Mouse (Mus musculus) embryonic facial prominence, embryonic 15.5 days (tissue): ENCODE measurements around the gene Nrxn3. TPM values are rescaled to one million over a fixed set of nuclear protein-coding genes. Genes with fewer than 3 reads are reported as not detected.

Experiments used
- ATAC-seq: fragments of 200-750 bp; cut with Nextera tagmentation; 2 replicates; pipeline ENCODE4 v1.8.0; 2017; ENCODE audit warnings: low read depth, moderate TSS enrichment; ENCODE audit not compliant: insufficient number of reproducible peaks, low FRiP score, low TSS enrichment
- H3K27ac ChIP-seq: fragments of 300-500 bp; sonication (generic); replicated peaks from 2 replicates; pipeline ENCODE4 v1.5.1; 2015; ENCODE audit warnings: mild to moderate bottlenecking, inconsistent platforms
- H3K27me3 ChIP-seq: fragments of 300-500 bp; sonication (generic); 2 replicates; pipeline ENCODE4 v1.6.1; 2015; ENCODE audit warnings: inconsistent platforms
- H3K36me3 ChIP-seq: fragments of 300-500 bp; sonication (generic); 2 replicates; pipeline ENCODE4 v1.6.1; 2015; ENCODE audit warnings: mild to moderate bottlenecking, inconsistent platforms
- H3K4me1 ChIP-seq: fragments of 300-500 bp; sonication (generic); 2 replicates; pipeline ENCODE4 v1.6.1; 2015; ENCODE audit warnings: inconsistent platforms
- H3K4me2 ChIP-seq: fragments of 300-500 bp; sonication (generic); replicated peaks from 2 replicates; pipeline ENCODE4 v1.6.1; 2015; ENCODE audit warnings: mild to moderate bottlenecking, inconsistent platforms
- H3K4me3 ChIP-seq: fragments of 300-500 bp; sonication (generic); replicated peaks from 2 replicates; pipeline ENCODE4 v1.5.1; 2015; ENCODE audit warnings: mild to moderate bottlenecking, inconsistent platforms
- H3K9ac ChIP-seq: fragments of 300-500 bp; sonication (generic); 2 replicates; pipeline ENCODE4 v1.6.1; 2015; ENCODE audit warnings: inconsistent platforms
- H3K9me3 ChIP-seq: fragments of 300-500 bp; sonication (generic); replicated peaks from 2 replicates; pipeline ENCODE4 v1.6.1; 2016; ENCODE audit warnings: inconsistent platforms
- WGBS: fragments of 180-500 bp; shearing (Covaris S2); methylation state at CpG from one replicate; pipeline ENCODE4 v1.1.7; 2015; 5-methylcytosine and 5-hydroxymethylcytosine counted together
- polyA plus RNA-seq: library from polyadenylated mRNA; unstranded; fragments of >200 nt; fragmentation: Nextera tagmentation; extraction: Ambion mirVana; gene quantifications from 2 replicates; pipeline ENCODE4 v1.2.1, GENCODE M21; 2015

Gene Nrxn3
- polyA plus RNA-seq, 1 experiment from 2014 or later = 4.5 TPM

- no peaks in the 10 kb centered on the region for H3K36me3 ChIP-seq
- H3K9me3 ChIP-seq = no peaks in the 10 kb centered on the region
- no peak overlapping the region for H3K4me2 ChIP-seq
- WGBS = 31% methylated on average over 10 of the region's 10 CpGs
- H3K27me3 ChIP-seq = no peaks in the 10 kb centered on the region
- H3K9ac ChIP-seq = no peak overlapping the region
- H3K4me1 ChIP-seq = no peaks in the 10 kb centered on the region
- no peak for ATAC-seq
- H3K4me3 ChIP-seq = no peak overlapping the region
- no peak overlapping the region for H3K27ac ChIP-seq
Observed at GRCm38 (mm10) chr12:89764191-89765082, 1041.8 kb downstream of the Nrxn3 start.

GRCm38 (mm10) chr12:89765179-89765578, 1042.5 kb downstream of the Nrxn3 start:
- Histone ChIP-seq H3K27me3 (no peaks in the 10 kb centered on the region), H3K4me1 (no peaks in the 10 kb centered on the region), H3K4me2 (no peak overlapping the region), H3K9ac (no peak overlapping the region), H3K27ac (no peak overlapping the region), H3K36me3 (no peaks in the 10 kb centered on the region), H3K9me3 (no peaks in the 10 kb centered on the region), H3K4me3 (no peak overlapping the region)
- 51% methylated on average over 2 of the region's 2 CpGs for WGBS
- no peak for ATAC-seq

- WGBS = 76% methylated on average over 3 of the region's 3 CpGs
Observed at GRCm38 (mm10) chr12:89788794-89789193, 1066.1 kb downstream of the Nrxn3 start.

GRCm38 (mm10) chr12:89789981-89790380, 1067.3 kb downstream of the Nrxn3 start:
- ATAC-seq = no peak

More at GRCm38 (mm10) chr12:89788794-89789193, 1066.1 kb downstream of the Nrxn3 start:
- Histone ChIP-seq H3K36me3 (no peaks in the 10 kb centered on the region), H3K9me3 (no peaks in the 10 kb centered on the region), H3K27me3 (no peaks in the 10 kb centered on the region), H3K27ac (no peak overlapping the region), H3K4me2 (no peak overlapping the region), H3K4me1 (no peaks in the 10 kb centered on the region), H3K4me3 (no peak overlapping the region), H3K9ac (no peak overlapping the region)
- no peak for ATAC-seq

GRCm38 (mm10) chr12:89791829-89792228, 1069.2 kb downstream of the Nrxn3 start:
- Histone ChIP-seq H3K4me1 (no peaks in the 10 kb centered on the region), H3K4me2 (no peak overlapping the region), H3K4me3 (no peak overlapping the region), H3K9me3 (no peaks in the 10 kb centered on the region), H3K27me3 (no peaks in the 10 kb centered on the region), H3K36me3 (no peaks in the 10 kb centered on the region), H3K27ac (no peak overlapping the region), H3K9ac (no peak overlapping the region)
- 69% methylated on average over 3 of the region's 3 CpGs for WGBS
- ATAC-seq = no peak

More at GRCm38 (mm10) chr12:89789981-89790380, 1067.3 kb downstream of the Nrxn3 start:
- no peaks in the 10 kb centered on the region for H3K27me3 ChIP-seq
- no peaks in the 10 kb centered on the region for H3K36me3 ChIP-seq
- no peaks in the 10 kb centered on the region for H3K4me1 ChIP-seq
- H3K27ac ChIP-seq = no peak overlapping the region
- 89% methylated on average over 1 of the region's 1 CpGs for WGBS
- no peak overlapping the region for H3K4me3 ChIP-seq
- H3K9ac ChIP-seq = no peak overlapping the region
- H3K4me2 ChIP-seq = no peak overlapping the region
- no peaks in the 10 kb centered on the region for H3K9me3 ChIP-seq

GRCm38 (mm10) chr12:89794741-89795140, 1072.1 kb downstream of the Nrxn3 start:
- Histone ChIP-seq H3K27ac (no peak overlapping the region), H3K36me3 (no peaks in the 10 kb centered on the region), H3K4me3 (no peak overlapping the region), H3K9ac (no peak overlapping the region), H3K4me1 (no peaks in the 10 kb centered on the region), H3K27me3 (no peaks in the 10 kb centered on the region), H3K9me3 (no peaks in the 10 kb centered on the region), H3K4me2 (no peak overlapping the region)
- no peak for ATAC-seq
- WGBS = 91% methylated on average over 6 of the region's 6 CpGs

GRCm38 (mm10) chr12:89808217-89808616, 1085.5 kb downstream of the Nrxn3 start:
- peaks cover 5% of the 10 kb centered on the region for H3K4me1 ChIP-seq
- no peaks in the 10 kb centered on the region for H3K9me3 ChIP-seq
- no peaks in the 10 kb centered on the region for H3K36me3 ChIP-seq
- H3K27ac ChIP-seq = no peak overlapping the region
- no peak overlapping the region for H3K4me2 ChIP-seq
- no peak overlapping the region for H3K4me3 ChIP-seq
- 70% methylated on average over 3 of the region's 3 CpGs for WGBS
- H3K9ac ChIP-seq = no peak overlapping the region
- peaks cover 15% of the 10 kb centered on the region; the same call in 1 of the 2 replicates for H3K27me3 ChIP-seq
- no peak for ATAC-seq

- no peak for ATAC-seq
- Histone ChIP-seq H3K9me3 (no peaks in the 10 kb centered on the region), H3K27me3 (peaks cover 22% of the 10 kb centered on the region; the same call in 1 of the 2 replicates), H3K27ac (no peak overlapping the region), H3K4me3 (no peak overlapping the region), H3K9ac (no peak overlapping the region), H3K36me3 (no peaks in the 10 kb centered on the region), H3K4me1 (peaks cover 5% of the 10 kb centered on the region), H3K4me2 (no peak overlapping the region)
- 83% methylated on average over 5 of the region's 5 CpGs for WGBS
Observed at GRCm38 (mm10) chr12:89810146-89810545, 1087.5 kb downstream of the Nrxn3 start.

GRCm38 (mm10) chr12:89811815-89812549, 1089.3 kb downstream of the Nrxn3 start:
- peak overlapping the region; percentile 89 for H3K4me2 ChIP-seq
- peaks cover 5% of the 10 kb centered on the region for H3K4me1 ChIP-seq
- H3K27ac ChIP-seq = 0 out of 2 replicates have a peak overlapping the region, but pooled peaks have one; percentile 48
- no peaks in the 10 kb centered on the region for H3K9me3 ChIP-seq
- peak overlapping the region; percentile 50 for H3K4me3 ChIP-seq
- H3K36me3 ChIP-seq = no peaks in the 10 kb centered on the region
- H3K27me3 ChIP-seq = peaks cover 22% of the 10 kb centered on the region; the same call in 1 of the 2 replicates
- ATAC-seq = peak; percentile 96
- under 1% methylated on average over 36 of the region's 36 CpGs for WGBS
- peak overlapping the region; percentile 45 for H3K9ac ChIP-seq

GRCm38 (mm10) chr12:89812550-89813207, 1090.0 kb downstream of the Nrxn3 start:
- Histone ChIP-seq H3K27ac (0 out of 2 replicates have a peak overlapping the region, but pooled peaks have one; percentile 48), H3K4me2 (peak overlapping the region; percentile 89), H3K9ac (peak overlapping the region; percentile 23; the same call in 1 of the 2 replicates), H3K9me3 (no peaks in the 10 kb centered on the region), H3K36me3 (no peaks in the 10 kb centered on the region), H3K4me1 (peaks cover 5% of the 10 kb centered on the region), H3K4me3 (peak overlapping the region; percentile 50), H3K27me3 (peaks cover 22% of the 10 kb centered on the region; the same call in 1 of the 2 replicates)
- ATAC-seq = 0 out of 2 replicates have a peak, but pooled peaks have one; percentile 7
- WGBS = under 1% methylated on average over 17 of the region's 17 CpGs

- Histone ChIP-seq H3K36me3 (no peaks in the 10 kb centered on the region), H3K4me1 (peaks cover 5% of the 10 kb centered on the region), H3K4me3 (peak overlapping the region; percentile 50), H3K9ac (no peak overlapping the region), H3K27ac (no peak overlapping the region), H3K4me2 (peak overlapping the region; percentile 89), H3K27me3 (peaks cover 22% of the 10 kb centered on the region; the same call in 1 of the 2 replicates), H3K9me3 (no peaks in the 10 kb centered on the region)
- ATAC-seq = no peak
- 10% methylated on average over 13 of the region's 13 CpGs for WGBS
Observed at GRCm38 (mm10) chr12:89813294-89813693, 1090.6 kb downstream of the Nrxn3 start.
